Mouse (Mus musculus) MEL (cell line): ENCODE measurements around the gene Dact1. TPM values are rescaled to one million over a fixed set of nuclear protein-coding genes. Genes with fewer than 3 reads are reported as not detected.

Source experiments
- DNase-seq: peaks from one replicate; pipeline ENCODE4 v3.0.0; 2011; ENCODE audit warnings: low read depth, low spot score
- H3K27ac ChIP-seq: 2 replicates; pipeline ENCODE4 v1.5.1; 2012; ENCODE audit warnings: low read depth, mild to moderate bottlenecking, control low read depth, low read length, moderate library complexity; ENCODE audit not compliant: control insufficient read depth
- H3K27me3 ChIP-seq, 2 experiments: fragments of 150-350 bp in 1 of 2; sonication (generic) in 1 of 2; 2 replicates each; pipeline ENCODE4 v1.6.1; 2012; ENCODE audit warnings: low read length in 2 of 2, mild to moderate bottlenecking in 2 of 2, improper control_type of control experiment in 1 of 2, moderate library complexity in 1 of 2; ENCODE audit not compliant: insufficient read depth in 2 of 2, control insufficient read depth in 1 of 2
- H3K36me3 ChIP-seq, 2 experiments: 2 replicates each; pipeline ENCODE4 v1.6.1; 2012 to 2014; ENCODE audit warnings: low read length in 2 of 2, improper control_type of control experiment in 1 of 2, inconsistent platforms in 1 of 2, mild to moderate bottlenecking in 1 of 2; ENCODE audit not compliant: insufficient read depth in 2 of 2, control insufficient read depth in 1 of 2
- H3K4me1 ChIP-seq, 2 experiments: fragments of 150-350 bp in 1 of 2; sonication (generic) in 1 of 2; 2 replicates each; pipeline ENCODE4 v1.6.1; 2012; ENCODE audit warnings: low read length in 2 of 2, improper control_type of control experiment in 1 of 2, mild to moderate bottlenecking in 1 of 2; ENCODE audit not compliant: insufficient read depth in 2 of 2, control insufficient read depth in 1 of 2
- H3K4me3 ChIP-seq, 2 experiments: fragments of 150-350 bp in 1 of 2; sonication (generic) in 1 of 2; 2 replicates each; pipeline ENCODE4 v1.5.1; 2012; ENCODE audit warnings: low read depth in 2 of 2, low read length in 2 of 2, mild to moderate bottlenecking in 2 of 2, moderate library complexity in 2 of 2, control low read depth in 1 of 2, improper control_type of control experiment in 1 of 2; ENCODE audit not compliant: control insufficient read depth in 1 of 2, insufficient read depth in 1 of 2
- H3K79me2 ChIP-seq: 2 replicates; pipeline ENCODE4 v1.6.1; 2012; ENCODE audit warnings: mild to moderate bottlenecking, low read length, moderate library complexity; ENCODE audit not compliant: control insufficient read depth, poor library complexity, insufficient read depth
- H3K9ac ChIP-seq: 2 replicates; pipeline ENCODE4 v1.6.1; 2012; ENCODE audit warnings: low read depth, mild to moderate bottlenecking, control low read depth, low read length, moderate library complexity; ENCODE audit not compliant: control insufficient read depth, poor library complexity, severe bottlenecking
- H3K9me3 ChIP-seq: fragments of 150-350 bp; sonication (generic); replicated peaks from 2 replicates; pipeline ENCODE4 v1.6.1; 2012; ENCODE audit warnings: mild to moderate bottlenecking, low read length, improper control_type of control experiment, moderate library complexity; ENCODE audit not compliant: insufficient read depth
- CHD2 ChIP-seq: IDR thresholded peaks from 2 replicates; pipeline ENCODE4 v1.6.1; 2011; ENCODE audit warnings: low read length, improper control_type of control experiment
- E2F4 ChIP-seq: IDR thresholded peaks from 2 replicates; pipeline ENCODE4 v1.6.1; 2011; ENCODE audit warnings: low read depth, low read length, improper control_type of control experiment, borderline replicate concordance
- ELF1 ChIP-seq: IDR thresholded peaks from 2 replicates; pipeline ENCODE4 v1.6.1; 2014; ENCODE audit warnings: low read depth, mild to moderate bottlenecking, inconsistent platforms, low read length, improper control_type of control experiment, moderate library complexity
- ETS1 ChIP-seq: IDR thresholded peaks from 2 replicates; pipeline ENCODE4 v1.6.1; 2012; ENCODE audit warnings: low read depth, mild to moderate bottlenecking, inconsistent platforms, low read length, improper control_type of control experiment, moderate library complexity
- GABPA ChIP-seq: IDR thresholded peaks from 2 replicates; pipeline ENCODE4 v1.6.1; 2012; ENCODE audit warnings: low read depth, mild to moderate bottlenecking, inconsistent platforms, low read length, improper control_type of control experiment, moderate library complexity
- JUND ChIP-seq: IDR thresholded peaks from 2 replicates; pipeline ENCODE4 v1.6.1; 2011; ENCODE audit warnings: low read depth, mild to moderate bottlenecking, improper control_type of control experiment, low read length
- KAT2A ChIP-seq: conservative IDR thresholded peaks from 2 replicates; pipeline ENCODE4 v1.6.1; 2012; ENCODE audit warnings: low read depth, low read length, improper control_type of control experiment, inconsistent platforms
- MAX ChIP-seq: IDR thresholded peaks from 2 replicates; pipeline ENCODE4 v1.6.1; 2011; ENCODE audit warnings: low read length, improper control_type of control experiment
- MEF2A ChIP-seq: IDR thresholded peaks from 2 replicates; pipeline ENCODE4 v1.6.1; 2014; ENCODE audit warnings: low read depth, mild to moderate bottlenecking, inconsistent platforms, low read length, improper control_type of control experiment; ENCODE audit not compliant: poor library complexity, insufficient replicate concordance, severe bottlenecking; ENCODE audit errors: extremely low read depth
- MXI1 ChIP-seq: IDR thresholded peaks from 2 replicates; pipeline ENCODE4 v1.6.1; 2011; ENCODE audit warnings: mild to moderate bottlenecking, low read depth, low read length, improper control_type of control experiment
- MYB ChIP-seq: IDR thresholded peaks from 2 replicates; pipeline ENCODE4 v1.6.1; 2011; ENCODE audit warnings: mild to moderate bottlenecking, low read depth, low read length, improper control_type of control experiment
- NRF1 ChIP-seq: IDR thresholded peaks from 2 replicates; pipeline ENCODE4 v1.6.1; 2014; ENCODE audit warnings: low read depth, mild to moderate bottlenecking, inconsistent platforms, low read length, improper control_type of control experiment, moderate library complexity; ENCODE audit not compliant: poor library complexity, insufficient read depth, severe bottlenecking
- POLR2A ChIP-seq, 2 experiments: IDR thresholded peaks; 2 replicates each; pipeline ENCODE4 v1.6.1; 2011 to 2012; ENCODE audit warnings: low read length in 2 of 2, mild to moderate bottlenecking in 2 of 2, control low read depth in 1 of 2, improper control_type of control experiment in 1 of 2, low read depth in 1 of 2, moderate library complexity in 1 of 2; ENCODE audit not compliant: control insufficient read depth in 1 of 2, insufficient read depth in 1 of 2, poor library complexity in 1 of 2
- POLR2AphosphoS5 ChIP-seq: IDR thresholded peaks from 2 replicates; pipeline ENCODE4 v1.6.1; 2012; ENCODE audit warnings: low read depth, borderline replicate concordance, mild to moderate bottlenecking, inconsistent platforms, low read length, moderate library complexity, mixed read lengths
- RCOR1 ChIP-seq: IDR thresholded peaks from 2 replicates; pipeline ENCODE4 v1.6.1; 2012; ENCODE audit warnings: low read depth, mild to moderate bottlenecking, inconsistent platforms, low read length, improper control_type of control experiment
- SIN3A ChIP-seq: IDR thresholded peaks from 2 replicates; pipeline ENCODE4 v1.6.1; 2012; ENCODE audit warnings: low read length, improper control_type of control experiment, inconsistent platforms
- TAL1 ChIP-seq: IDR thresholded peaks from 2 replicates; pipeline ENCODE4 v1.6.1; 2012; ENCODE audit warnings: mild to moderate bottlenecking, inconsistent platforms, low read length, moderate library complexity, mixed read lengths
- TCF12 ChIP-seq: IDR thresholded peaks from 2 replicates; pipeline ENCODE4 v1.6.1; 2014; ENCODE audit warnings: low read depth, mild to moderate bottlenecking, inconsistent platforms, low read length, improper control_type of control experiment, moderate library complexity
- UBTF ChIP-seq: IDR thresholded peaks from 2 replicates; pipeline ENCODE4 v1.6.1; 2012; ENCODE audit warnings: low read depth, mild to moderate bottlenecking, inconsistent platforms, low read length, improper control_type of control experiment, moderate library complexity, borderline replicate concordance; ENCODE audit not compliant: insufficient read depth
- USF1 ChIP-seq: IDR thresholded peaks from 2 replicates; pipeline ENCODE4 v1.6.1; 2014; ENCODE audit warnings: low read depth, mild to moderate bottlenecking, inconsistent platforms, low read length, improper control_type of control experiment, moderate library complexity
- USF2 ChIP-seq, 2 experiments: IDR thresholded peaks; 2 replicates each; pipeline ENCODE4 v1.6.1; 2011 to 2012; ENCODE audit warnings: improper control_type of control experiment in 2 of 2, low read length in 2 of 2, borderline replicate concordance in 1 of 2, inconsistent platforms in 1 of 2, low read depth in 1 of 2, mild to moderate bottlenecking in 1 of 2; ENCODE audit not compliant: insufficient read depth in 1 of 2
- ZC3H11A ChIP-seq: IDR thresholded peaks from 2 replicates; pipeline ENCODE4 v1.6.1; 2012; ENCODE audit warnings: low read depth, mild to moderate bottlenecking, inconsistent platforms, low read length, improper control_type of control experiment
- ZKSCAN1 ChIP-seq: IDR thresholded peaks from 2 replicates; pipeline ENCODE4 v1.6.1; 2012; ENCODE audit warnings: low read depth, mild to moderate bottlenecking, inconsistent platforms, low read length, improper control_type of control experiment, moderate library complexity
- ZNF384 ChIP-seq: IDR thresholded peaks from 2 replicates; pipeline ENCODE4 v1.6.1; 2012; ENCODE audit warnings: low read depth, mild to moderate bottlenecking, inconsistent platforms, low read length, improper control_type of control experiment
- polyA plus RNA-seq, 2 experiments: library from polyadenylated mRNA; stranded (reverse) in 1 of 2; unstranded in 1 of 2; fragments of >175 nt in 1 of 2; fragments of >200 nt in 1 of 2; gene quantifications; 2 replicates each; pipeline versions ENCODE4 v1.2.1 to v1.2.4; 2012; ENCODE audit warnings: low replicate concordance in 2 of 2, low read depth in 1 of 2; ENCODE audit not compliant: insufficient read length in 2 of 2, insufficient read depth in 1 of 2, missing spikeins in 1 of 2
- total RNA-seq: library from RNA; depleted of rRNA; stranded (reverse); fragments of 300-350 nt; gene quantifications from 2 replicates; pipeline ENCODE4 v1.2.3, GENCODE M21; 2012

The Dact1 gene
- total and polyA plus RNA-seq, 3 experiments: 0.06 TPM; not detected in 2

DNA sequence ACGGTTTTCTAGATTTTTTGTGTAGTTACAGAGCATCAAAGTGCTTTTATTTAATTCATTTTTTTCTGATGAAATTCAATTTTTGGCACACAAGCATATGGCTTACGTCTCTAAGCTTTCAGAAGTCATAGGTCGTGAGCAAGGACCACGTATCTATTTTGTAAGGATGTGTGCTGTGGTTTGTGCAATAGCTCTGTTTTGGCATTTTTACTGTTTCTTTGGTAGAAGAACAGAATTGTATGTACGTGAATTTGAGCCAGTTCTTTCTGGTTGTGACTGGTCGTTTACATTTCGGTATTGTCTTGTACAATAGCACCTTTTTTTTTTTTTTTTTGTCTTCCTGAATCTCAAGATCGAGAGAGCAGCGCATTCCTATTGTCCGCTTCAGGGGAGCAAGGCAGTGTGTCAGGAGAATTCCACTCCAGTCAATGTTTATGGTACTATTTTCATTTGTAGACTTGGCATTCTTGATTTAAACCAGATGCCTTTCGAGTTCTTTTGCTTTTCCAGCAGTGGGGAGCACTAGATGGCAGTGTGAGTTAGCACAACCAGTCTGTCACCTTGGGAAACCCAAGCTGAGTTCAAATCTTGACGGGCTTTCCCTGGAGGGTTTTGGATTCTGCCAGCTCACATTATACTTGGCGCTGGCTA lies 1.7 kb downstream of the Dact1 start:
- TF ChIP-seq JUND: no peak
- TF ChIP-seq ZC3H11A: no peak
- TF ChIP-seq CHD2: no peak
- no peak for TF ChIP-seq POLR2AphosphoS5
- TF ChIP-seq UBTF: no peak
- TF ChIP-seq MXI1: no peak
- TF ChIP-seq KAT2A: no peak
- TF ChIP-seq NRF1: no peak
- no peak for TF ChIP-seq ETS1
- no peak for TF ChIP-seq TAL1
- H3K4me3 ChIP-seq: no peak overlapping the region
- DNase-seq: no peak
- H3K4me1 ChIP-seq: no peaks in the 10 kb centered on the region
- H3K36me3 ChIP-seq: no peaks in the 10 kb centered on the region
- no peaks in the 10 kb centered on the region; a peak in 1 of 4 replicates for H3K27me3 ChIP-seq
- H3K9me3 ChIP-seq: no peaks in the 10 kb centered on the region
- no peak overlapping the region for H3K9ac ChIP-seq
- no peak overlapping the region for H3K27ac ChIP-seq
- no peaks in the 10 kb centered on the region for H3K79me2 ChIP-seq

DNA sequence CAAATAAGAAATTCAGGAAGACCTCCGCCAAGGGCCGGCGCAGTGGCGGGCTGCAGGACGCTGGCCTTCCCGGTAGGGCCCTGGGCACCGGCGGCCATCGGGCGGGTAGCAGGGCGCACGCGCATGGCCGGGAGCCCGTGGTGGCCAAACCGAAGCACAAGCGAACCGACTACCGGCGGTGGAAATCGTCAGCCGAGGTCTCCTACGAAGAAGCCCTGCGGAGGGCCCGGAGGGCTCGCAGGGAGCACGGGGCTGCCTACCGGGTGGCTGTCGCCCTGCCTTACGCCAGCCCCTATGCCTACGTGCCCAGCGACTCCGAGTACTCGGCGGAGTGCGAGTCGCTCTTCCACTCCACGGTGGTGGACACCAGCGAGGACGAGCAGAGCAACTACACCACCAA lies 8.6 kb downstream of the Dact1 start:
- Histone ChIP-seq H3K4me1 (no peaks in the 10 kb centered on the region), H3K79me2 (no peaks in the 10 kb centered on the region), H3K4me3 (no peak overlapping the region), H3K9me3 (no peaks in the 10 kb centered on the region), H3K27me3 (no peaks in the 10 kb centered on the region; a peak in 1 of 4 replicates), H3K27ac (no peak overlapping the region), H3K36me3 (no peaks in the 10 kb centered on the region), H3K9ac (no peak overlapping the region)
- DNase-seq: no peak
- no peak for TF ChIP-seq ZNF384
- no peak for TF ChIP-seq MEF2A

DNA sequence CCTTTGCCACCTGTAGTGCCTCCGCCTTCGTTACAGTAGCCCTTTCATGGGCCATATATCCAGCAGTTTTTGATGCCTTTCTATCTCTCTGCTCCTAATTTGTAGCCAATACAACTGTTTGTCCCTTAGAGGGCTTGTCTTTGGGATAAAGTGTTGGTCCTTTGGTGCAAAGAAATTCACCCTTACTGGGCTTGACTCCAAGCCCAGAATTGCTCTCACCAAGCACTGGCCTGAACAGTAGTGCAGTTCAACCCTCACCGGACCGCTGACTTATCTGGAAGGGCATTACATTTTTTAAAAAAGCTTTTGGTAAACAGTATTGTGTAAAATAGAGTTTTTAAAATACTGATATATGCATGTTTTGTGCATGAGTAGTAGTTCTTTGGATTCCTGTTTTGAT lies 9.9 kb downstream of the Dact1 start:
- TF ChIP-seq ELF1 (no peak), ETS1 (no peak), POLR2A (IDR thresholded peaks at IDR 0.05; ENCODE audit: control insufficient read depth in 1 of 2, insufficient read depth in 1 of 2, low read depth in 1 of 2, low read length in 2 of 2, poor library complexity in 1 of 2) (no peak), USF2 (IDR thresholded peaks at IDR 0.05; ENCODE audit: borderline replicate concordance in 1 of 2, insufficient read depth in 1 of 2, low read depth in 1 of 2, low read length in 2 of 2) (no peak), USF1 (no peak), MAX (no peak), MXI1 (no peak), SIN3A (no peak), GABPA (no peak), ZKSCAN1 (no peak), POLR2AphosphoS5 (no peak), TCF12 (no peak), TAL1 (no peak), KAT2A (no peak), RCOR1 (no peak), UBTF (no peak), MYB (no peak), E2F4 (no peak)
- no peaks in the 10 kb centered on the region for H3K9me3 ChIP-seq
- H3K4me1 ChIP-seq: no peaks in the 10 kb centered on the region
- no peaks in the 10 kb centered on the region for H3K79me2 ChIP-seq
- no peaks in the 10 kb centered on the region for H3K36me3 ChIP-seq
- no peak overlapping the region for H3K9ac ChIP-seq
- no peaks in the 10 kb centered on the region for H3K27me3 ChIP-seq
- no peak overlapping the region for H3K27ac ChIP-seq
- H3K4me3 ChIP-seq: no peak overlapping the region
- DNase-seq: no peak
